Mouse (Mus musculus) thymus, adult 2 months (tissue): ENCODE data around the gene Prmt9. TPM values are rescaled to one million over a fixed set of nuclear protein-coding genes. Genes with fewer than 3 reads are reported as not detected.

Experiments used
- DNase-seq: peaks from one replicate; pipeline ENCODE4 v3.0.0; 2021
- H3K27ac ChIP-seq: fragments of 200-500 bp; 2 replicates; pipeline ENCODE4 v1.5.1; 2012; ENCODE audit warnings: low read length, control low read depth; ENCODE audit not compliant: control insufficient read depth, insufficient read depth
- H3K27me3 ChIP-seq: fragments of 200-500 bp; 2 replicates; pipeline ENCODE4 v1.6.1; 2012; ENCODE audit warnings: mild to moderate bottlenecking, low read length, moderate library complexity, mixed read lengths; ENCODE audit not compliant: control insufficient read depth, insufficient read depth
- H3K36me3 ChIP-seq: fragments of 200-500 bp; 2 replicates; pipeline ENCODE4 v1.6.1; 2012; ENCODE audit warnings: mild to moderate bottlenecking, low read length, moderate library complexity; ENCODE audit not compliant: control insufficient read depth, insufficient read depth
- H3K4me1 ChIP-seq: fragments of 200-500 bp; replicated peaks from 2 replicates; pipeline ENCODE4 v1.6.1; 2012; ENCODE audit warnings: low read length; ENCODE audit not compliant: control insufficient read depth, insufficient read depth
- H3K4me3 ChIP-seq: fragments of 200-500 bp; 2 replicates; pipeline ENCODE4 v1.5.1; 2012; ENCODE audit warnings: mild to moderate bottlenecking, low read length, control low read depth, moderate library complexity; ENCODE audit not compliant: control insufficient read depth, insufficient read depth
- CTCF ChIP-seq: fragments of 200-500 bp; IDR thresholded peaks from 2 replicates; pipeline ENCODE4 v1.5.1; 2012; ENCODE audit warnings: mild to moderate bottlenecking, control low read depth, low read length, moderate library complexity, borderline replicate concordance; ENCODE audit not compliant: control insufficient read depth, poor library complexity, insufficient read depth; ENCODE audit errors: extremely low read depth
- POLR2A ChIP-seq: fragments of 200-500 bp; IDR thresholded peaks from 2 replicates; pipeline ENCODE4 v1.6.1; 2012; ENCODE audit warnings: mild to moderate bottlenecking, low read length, control low read depth, moderate library complexity; ENCODE audit not compliant: control insufficient read depth, poor library complexity, insufficient read depth; ENCODE audit errors: extremely low read depth
- WGBS: fragments of 180-500 bp; shearing (Covaris S2); methylation state at CpG from one replicate; pipeline ENCODE4 v1.1.7; 2018; 5-methylcytosine and 5-hydroxymethylcytosine counted together
- polyA plus RNA-seq: library from polyadenylated mRNA; depleted of rRNA; stranded (reverse); fragments of >200 nt; gene quantifications from 2 replicates; pipeline ENCODE4 v1.2.3, GENCODE M21; 2012

Prmt9 gene
- polyA plus RNA-seq, 1 experiment, result 15.3 TPM

DNA sequence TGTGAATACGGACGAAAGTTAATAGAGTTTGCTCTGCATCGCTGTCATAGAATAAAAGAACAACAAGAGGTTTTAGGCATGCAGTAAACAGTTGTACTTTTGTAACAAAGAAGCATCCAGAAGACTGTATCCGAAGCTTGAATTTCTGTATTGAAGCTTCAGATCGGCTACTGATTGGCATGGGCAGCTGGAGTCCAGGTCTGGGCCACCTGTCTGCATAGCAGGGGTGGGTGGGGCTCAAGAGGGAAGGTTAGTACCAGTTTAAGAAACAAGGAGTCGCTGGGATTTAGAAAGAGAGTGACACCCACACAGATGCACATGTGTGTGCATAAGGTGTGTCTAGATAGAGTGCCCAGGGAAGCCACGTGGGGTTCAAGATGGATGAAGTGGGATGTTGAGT is 28.5 kb downstream of the Prmt9 start:
- TF ChIP-seq POLR2A (no peak), CTCF (no peak)
- H3K4me3 ChIP-seq, result no peak overlapping the region
- DNase-seq, result no peak
- peaks cover 45% of the 10 kb centered on the region for H3K36me3 ChIP-seq
- no peak overlapping the region for H3K27ac ChIP-seq
- no peaks in the 10 kb centered on the region for H3K27me3 ChIP-seq
- H3K4me1 ChIP-seq, result no peaks in the 10 kb centered on the region
- WGBS, result 94% methylated on average over 7 of the region's 7 CpGs

DNA sequence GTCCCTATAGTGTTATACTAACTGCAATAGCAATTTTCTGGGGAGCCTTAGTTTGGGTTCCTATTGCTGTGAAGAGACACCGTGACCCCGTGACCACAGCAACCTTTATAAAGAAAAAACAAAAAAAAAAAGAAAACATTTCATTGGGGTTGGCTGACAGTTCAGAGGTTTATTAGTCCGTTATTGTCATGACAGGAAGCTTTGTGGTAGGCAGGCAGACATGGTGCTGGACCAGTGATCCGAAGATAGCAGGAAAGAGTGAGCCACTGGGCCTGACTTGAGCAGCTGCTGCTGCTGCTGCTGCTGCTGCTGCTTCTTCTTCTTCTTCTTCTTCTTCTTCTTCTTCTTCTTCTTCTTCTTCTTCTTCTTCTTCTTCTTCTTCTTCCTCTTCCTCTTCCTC is 35.0 kb downstream of the Prmt9 start:
- H3K36me3 ChIP-seq, result peaks cover 22% of the 10 kb centered on the region
- DNase-seq, result no peak
- H3K27ac ChIP-seq, result no peak overlapping the region
- TF ChIP-seq CTCF (no peak), POLR2A (no peak)
- no peaks in the 10 kb centered on the region for H3K27me3 ChIP-seq
- no peaks in the 10 kb centered on the region for H3K4me1 ChIP-seq
- WGBS, result 19% methylated on average over 4 of the region's 4 CpGs
- no peak overlapping the region for H3K4me3 ChIP-seq

DNA sequence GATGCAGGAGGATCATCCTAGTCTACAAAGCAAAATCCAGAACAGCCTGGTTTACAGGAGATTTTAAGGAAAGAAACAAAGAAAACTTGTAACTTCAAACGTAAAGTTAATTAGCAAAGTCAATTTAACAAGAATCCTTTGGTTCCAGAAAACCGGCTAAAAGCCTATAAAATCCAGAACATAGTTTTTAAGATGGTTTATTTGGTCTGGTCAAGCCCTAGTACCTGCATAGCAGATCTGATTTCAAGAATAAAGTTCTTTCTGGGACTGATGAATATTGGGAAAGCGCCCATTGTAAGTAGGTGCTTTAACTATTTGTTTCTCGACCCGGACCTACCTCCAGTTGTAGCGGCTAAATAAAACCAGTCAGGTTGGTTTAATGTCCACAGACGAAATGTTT is 60.4 kb downstream of the Prmt9 start:
- Histone ChIP-seq H3K36me3 (peaks cover 11% of the 10 kb centered on the region), H3K4me1 (0 out of 2 replicates have a peak, but pooled peaks cover 2% of the 10 kb centered on the region), H3K4me3 (peak overlapping the region; percentile 56), H3K27ac (no peak overlapping the region), H3K27me3 (no peaks in the 10 kb centered on the region)
- no peak for DNase-seq
- TF ChIP-seq CTCF, result no peak
- TF ChIP-seq POLR2A, result no peak
- 36% methylated on average over 7 of the region's 7 CpGs for WGBS

DNA sequence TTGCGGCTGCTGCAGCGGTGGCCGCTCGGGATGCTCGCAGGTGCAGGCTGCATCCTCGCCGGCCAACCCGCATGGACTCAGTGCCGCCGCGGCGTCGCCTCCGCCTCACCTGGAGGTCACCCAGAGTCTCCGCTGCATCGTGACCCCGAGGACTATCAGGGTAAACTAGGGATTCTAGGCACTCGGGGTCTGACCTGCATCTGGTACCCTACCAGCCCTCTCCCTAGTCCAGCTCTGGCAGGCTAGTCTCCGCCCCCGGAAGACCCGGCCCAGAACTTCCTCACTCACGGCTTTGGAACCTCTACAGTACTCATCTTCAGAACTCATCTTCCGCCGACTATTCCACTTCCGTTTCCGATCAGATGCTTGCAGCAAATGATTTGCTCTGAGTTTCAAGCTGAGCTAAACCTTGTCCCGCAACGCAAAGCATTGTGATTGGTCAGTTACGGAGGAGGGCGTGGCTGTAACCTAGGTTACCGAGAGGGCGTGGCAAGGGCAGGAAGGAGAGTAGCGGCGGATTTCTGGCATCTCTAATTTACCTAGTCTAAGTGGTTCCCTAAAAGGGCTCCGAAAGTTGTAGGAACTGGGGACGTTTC is 61.3 kb downstream of the Prmt9 start, which contains the start of gene Tmem184c:
Tmem184c (minus strand) TSS at position 325 of the 596 bp plus-strand sequence.
- TF ChIP-seq CTCF, result no peak
- TF ChIP-seq POLR2A, result peak; percentile 45; the same call in 1 of the 2 replicates
- peak within 1 kb of the TSS; percentile 56 for H3K4me3 ChIP-seq
- WGBS, result under 1% methylated on average over 36 of the region's 36 CpGs
- H3K27me3 ChIP-seq, result no peaks in the 10 kb centered on the region
- H3K36me3 ChIP-seq, result peaks cover 3% of the 10 kb centered on the region
- H3K27ac ChIP-seq, result no peak within 1 kb of the TSS
- 0 out of 2 replicates have a peak, but pooled peaks cover 2% of the 10 kb centered on the region for H3K4me1 ChIP-seq
- DNase-seq, result peak; percentile 100

DNA sequence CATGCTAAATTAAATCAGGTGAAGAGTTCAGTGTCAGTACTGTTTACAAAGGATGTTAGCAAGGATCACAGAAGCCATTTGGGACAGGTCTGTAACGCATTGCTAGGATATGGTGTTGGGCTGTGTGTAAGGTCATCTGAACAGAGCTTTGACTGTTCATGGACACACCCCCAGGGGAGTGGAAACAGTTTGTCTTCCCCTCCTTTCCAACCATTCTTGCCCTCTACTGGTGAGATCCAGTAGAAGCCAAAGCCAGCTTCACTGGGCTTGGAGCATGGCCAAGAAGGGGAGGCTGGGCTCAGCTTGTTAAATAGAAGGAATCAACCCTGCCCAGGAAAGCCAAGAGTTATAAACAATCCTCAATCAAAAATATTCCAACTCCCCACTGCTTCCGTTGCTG is 68.7 kb downstream of the Prmt9 start:
- Histone ChIP-seq H3K27ac (no peak overlapping the region), H3K4me3 (no peak overlapping the region), H3K4me1 (no peaks in the 10 kb centered on the region), H3K27me3 (no peaks in the 10 kb centered on the region), H3K36me3 (no peaks in the 10 kb centered on the region)
- TF ChIP-seq POLR2A (no peak), CTCF (no peak)
- DNase-seq, result no peak
- 83% methylated on average over 2 of the region's 2 CpGs for WGBS

DNA sequence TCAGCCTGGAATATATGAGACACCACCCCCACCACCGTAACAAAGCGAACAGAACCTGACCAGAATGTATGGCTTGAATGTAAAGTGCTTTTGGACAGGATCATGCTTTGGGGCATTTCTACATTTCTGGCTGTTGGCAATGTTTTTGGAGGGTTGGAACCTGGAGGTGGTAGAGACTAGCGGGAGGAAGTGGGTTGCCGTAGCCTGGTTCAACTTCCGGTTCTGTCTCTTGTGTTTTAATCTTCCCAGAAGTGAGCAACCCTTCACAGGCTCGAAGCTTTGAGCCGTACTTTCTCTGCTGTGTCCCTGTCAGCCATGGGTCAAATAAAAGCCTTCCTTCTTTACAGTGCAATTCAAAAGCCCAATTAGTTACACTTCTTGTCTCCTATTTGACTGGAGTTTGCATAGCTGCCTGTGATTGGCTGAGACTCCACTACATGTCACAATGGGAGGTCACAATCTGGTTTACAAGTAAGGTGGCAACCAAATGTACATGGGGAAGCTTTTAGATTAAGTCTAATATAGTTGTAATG is 74.5 kb downstream of the Prmt9 start:
- Histone ChIP-seq H3K4me1 (0 out of 2 replicates have a peak, but pooled peaks cover 2% of the 10 kb centered on the region), H3K27me3 (no peaks in the 10 kb centered on the region), H3K4me3 (no peak overlapping the region), H3K36me3 (no peaks in the 10 kb centered on the region), H3K27ac (no peak overlapping the region)
- DNase-seq, result no peak
- no peak for TF ChIP-seq CTCF
- TF ChIP-seq POLR2A, result no peak
- WGBS, result 69% methylated on average over 7 of the region's 7 CpGs

DNA sequence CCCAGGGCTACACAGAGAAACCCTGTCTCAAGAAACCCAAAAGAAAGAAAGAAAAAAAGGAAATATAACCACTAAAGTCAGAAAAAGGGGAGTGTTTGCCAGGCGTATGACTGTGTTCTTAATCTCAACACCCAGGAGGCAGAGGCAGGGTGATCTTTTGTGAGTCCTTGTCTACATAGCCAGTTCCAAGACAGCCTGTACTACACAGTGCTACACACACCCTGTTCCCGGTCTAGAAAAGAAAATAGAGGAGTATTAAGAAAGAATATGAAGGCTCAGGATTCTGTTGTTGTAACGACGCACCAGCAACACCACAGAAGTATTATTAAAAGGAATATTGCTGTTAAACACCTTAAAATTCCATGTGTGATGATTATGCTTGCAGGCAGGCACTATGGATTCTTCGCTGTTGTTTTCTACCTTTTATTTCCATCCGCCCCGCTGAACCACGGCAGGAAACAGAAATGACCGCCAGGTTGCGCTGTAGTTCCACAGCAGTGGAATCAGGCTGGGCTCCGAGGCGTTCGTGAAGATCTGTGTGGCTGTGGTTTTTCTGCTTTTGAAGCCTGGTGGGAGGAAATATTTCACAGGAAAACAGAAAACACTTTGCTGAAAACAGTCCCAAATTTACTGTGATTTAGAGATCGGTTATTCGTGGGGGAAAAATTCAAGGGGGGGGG is 80.8 kb downstream of the Prmt9 start:
- DNase-seq, result peak; percentile 76
- TF ChIP-seq POLR2A (no peak), CTCF (peak; percentile 85)
- WGBS, result 20% methylated on average over 15 of the region's 15 CpGs
- Histone ChIP-seq H3K27ac (no peak overlapping the region), H3K4me3 (no peak overlapping the region), H3K36me3 (no peaks in the 10 kb centered on the region), H3K27me3 (no peaks in the 10 kb centered on the region), H3K4me1 (no peaks in the 10 kb centered on the region)
